In the genomic region with DNA sequence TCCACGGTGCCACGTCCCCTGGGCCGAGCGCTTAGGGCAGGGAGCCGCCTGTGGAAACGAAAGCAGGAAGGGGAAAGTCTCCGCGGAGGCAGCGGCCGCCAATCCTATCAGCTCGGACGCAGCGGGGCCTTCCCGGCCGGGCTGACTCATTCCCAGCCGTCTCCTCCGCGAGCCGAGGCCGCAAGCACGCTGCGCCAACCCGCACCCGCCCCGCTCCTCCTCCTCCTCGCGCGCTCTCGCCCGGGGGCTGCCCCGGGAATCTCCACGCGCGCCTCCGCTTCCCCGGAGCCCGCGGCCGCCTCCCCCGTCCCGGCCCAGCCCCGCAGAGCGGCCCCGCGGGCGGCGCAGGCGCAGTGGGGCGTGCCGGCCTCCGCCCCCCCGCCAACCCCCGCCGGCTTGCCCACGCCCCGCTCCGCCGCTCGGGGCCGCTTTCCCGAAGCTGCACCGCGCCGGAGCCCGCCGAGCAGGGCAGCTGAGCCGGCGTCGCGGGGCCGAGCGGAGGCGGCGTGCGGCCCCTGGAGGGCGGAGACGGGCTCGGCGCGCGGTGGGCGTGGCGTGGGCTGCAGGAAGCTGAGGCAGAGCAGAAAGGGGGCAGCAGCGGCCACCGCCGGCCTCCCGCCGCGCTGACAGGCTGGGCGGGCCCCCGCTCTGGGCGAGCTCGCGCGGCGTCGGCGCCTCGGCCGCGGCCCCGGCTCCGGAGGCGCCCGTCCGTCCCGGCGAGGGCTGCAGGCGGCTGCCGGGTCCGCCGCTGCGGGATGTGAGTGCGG, we compare ENCODE assay signal across 8 mouse cellular contexts. TPM values are rescaled to one million over a fixed set of nuclear protein-coding genes. Genes with fewer than 3 reads are reported as not detected.
DNase-seq lines count a peak whose midpoint lies in the region; ATAC-seq and TF ChIP-seq lines count a peak whose summit lies in the region.

Gene Jak2, plus strand, starts transcription at position 638 of the 767 bp plus-strand sequence.

- intact Hi-C loops in gastrocnemius, adult 2 months (cut with DNase I) = loop anchor here (5.0 kb wide), 3 partner anchors 114 to 279 kb away; partner anchors contain the start of gene Rcl1

- H3K27me3 ChIP-seq in hindbrain, embryonic 16.5 days (replicated peaks; ENCODE audit: control insufficient read depth, insufficient read depth, low read length) = no peaks in the 10 kb centered on the region
- no peaks in the 10 kb centered on the region for H3K27me3 ChIP-seq in megakaryocyte, embryonic 14.5 days (replicated peaks)

- H3K4me3 ChIP-seq in gastrocnemius, adult 2 months = peak within 1 kb of the TSS; percentile 92
- peak within 1 kb of the TSS; percentile 98 for H3K4me3 ChIP-seq in hindbrain, embryonic 16.5 days (ENCODE audit: low read length)
- H3K4me3 ChIP-seq in megakaryocyte, embryonic 14.5 days (replicated peaks) = peak within 1 kb of the TSS; percentile 98

- no peaks in the 10 kb centered on the region for H3K36me3 ChIP-seq in hindbrain, embryonic 16.5 days (ENCODE audit: control insufficient read depth, insufficient read depth, low read length)
- H3K36me3 ChIP-seq in megakaryocyte, embryonic 14.5 days (replicated peaks; ENCODE audit: low read length) = peaks cover 24% of the 10 kb centered on the region

- H3K4me1 ChIP-seq in hindbrain, embryonic 16.5 days (ENCODE audit: control insufficient read depth, insufficient read depth, low read depth, low read length) = peaks cover 36% of the 10 kb centered on the region
- H3K4me1 ChIP-seq in megakaryocyte, embryonic 14.5 days = peaks cover 53% of the 10 kb centered on the region

- H3K9me3 ChIP-seq in hindbrain, embryonic 16.5 days (ENCODE audit: control insufficient read depth, low read length) = no peaks in the 10 kb centered on the region
- no peaks in the 10 kb centered on the region for H3K9me3 ChIP-seq in megakaryocyte, embryonic 14.5 days

- DNase-seq in adipocyte (ENCODE audit: low spot score) = peak; percentile 84
- DNase-seq in gastrocnemius, adult 2 months = peak; percentile 98
- peak; percentile 70 to 84 for DNase-seq in left cerebral cortex, adult 9 months (ENCODE audit: low spot score in 2 of 2)
- peak; percentile 78 to 83 for DNase-seq in right cerebral cortex, adult 2 months (ENCODE audit: low spot score in 2 of 2)
- peak; percentile 76 for DNase-seq in urinary bladder, postnatal 10 days (ENCODE audit: low spot score)

- peak within 1 kb of the TSS; percentile 96 for H3K27ac ChIP-seq in gastrocnemius, adult 2 months
- peak within 1 kb of the TSS; percentile 98 for H3K27ac ChIP-seq in hindbrain, embryonic 16.5 days (ENCODE audit: low read depth, low read length)

- peak within 1 kb of the TSS; percentile 86 for H3K4me2 ChIP-seq in hindbrain, embryonic 16.5 days (ENCODE audit: low read length)

- peak; percentile 65 for TF ChIP-seq CTCF in gastrocnemius, adult 2 months (IDR thresholded peaks at IDR 0.05)

- H3K9ac ChIP-seq in hindbrain, embryonic 16.5 days (ENCODE audit: low read depth, low read length) = peak within 1 kb of the TSS; percentile 100

- WGBS in hindbrain, embryonic 16.5 days = under 1% methylated on average over 62 of the region's 114 CpGs

- ATAC-seq in common myeloid progenitor, adult 5-6 weeks (replicated peaks; ENCODE audit: low read depth, poor library complexity, severe bottlenecking) = peak; percentile 64
- ATAC-seq in hindbrain, embryonic 16.5 days = peak; percentile 94

RNA-seq across cellular contexts. Expression of gene Jak2, which starts in this region (rescaled TPM):
- total RNA-seq in common myeloid progenitor, adult 5-6 weeks (2017) = 65.1 and 70.8 TPM in 2 replicates
- total RNA-seq in gastrocnemius, adult 2 months (2021) = 10 to 100 TPM; 19.9 to 34.9 TPM
- 6.2 and 10.0 TPM in 2 replicates for polyA plus RNA-seq in hindbrain, embryonic 16.5 days (2015; fragmentation: Nextera tagmentation; extraction: Ambion mirVana)
- polyA plus RNA-seq in megakaryocyte, embryonic 14.5 days (2012; ENCODE audit: insufficient read depth, low replicate concordance) = 1.4 and 3.2 TPM in 2 replicates

Comparison
In these comparisons a context has a peak if more than half of its experiments do, and no peak if none do; other contexts are left out.
1. Peak in every context shown above with its lines: DNase-seq, ATAC-seq, H3K4me3 ChIP-seq and H3K27ac ChIP-seq.